Mouse (Mus musculus) inflammation-experienced regulatory T-cells, adult 6 months (primary cell): ENCODE results near the gene Mfsd4b5. TPM values are rescaled to one million over a fixed set of nuclear protein-coding genes. Genes with fewer than 3 reads are reported as not detected.
A peak's percentile ranks its signal among the peaks of the same experiment; 100 is the strongest.
"Not testable (repeated sequence)": the region's sequence is repeated elsewhere in the genome, so short reads cannot be mapped to it uniquely, and the experiment has no call there.

ENCODE experiments used
- ATAC-seq: one replicate; pipeline ENCODE4 v1.8.0; 2017
- polyA plus RNA-seq, 3 experiments: library from polyadenylated mRNA; unstranded; fragments of 100-300 nt; shearing (Covaris generic); gene quantifications; one replicate each; pipeline ENCODE4 v1.2.1; 2017

The Mfsd4b5 gene
- polyA plus RNA-seq, 3 experiments from 2014 or later, result 0.20 TPM; not detected in 2

- ATAC-seq, result no peak
These were observed 24.5 kb downstream of the Mfsd4b5 start for GRCm38 (mm10) chr10:39961906-39962305.

- no peak for ATAC-seq
These were observed 26.0 kb downstream of the Mfsd4b5 start for GRCm38 (mm10) chr10:39960441-39960822.

DNA sequence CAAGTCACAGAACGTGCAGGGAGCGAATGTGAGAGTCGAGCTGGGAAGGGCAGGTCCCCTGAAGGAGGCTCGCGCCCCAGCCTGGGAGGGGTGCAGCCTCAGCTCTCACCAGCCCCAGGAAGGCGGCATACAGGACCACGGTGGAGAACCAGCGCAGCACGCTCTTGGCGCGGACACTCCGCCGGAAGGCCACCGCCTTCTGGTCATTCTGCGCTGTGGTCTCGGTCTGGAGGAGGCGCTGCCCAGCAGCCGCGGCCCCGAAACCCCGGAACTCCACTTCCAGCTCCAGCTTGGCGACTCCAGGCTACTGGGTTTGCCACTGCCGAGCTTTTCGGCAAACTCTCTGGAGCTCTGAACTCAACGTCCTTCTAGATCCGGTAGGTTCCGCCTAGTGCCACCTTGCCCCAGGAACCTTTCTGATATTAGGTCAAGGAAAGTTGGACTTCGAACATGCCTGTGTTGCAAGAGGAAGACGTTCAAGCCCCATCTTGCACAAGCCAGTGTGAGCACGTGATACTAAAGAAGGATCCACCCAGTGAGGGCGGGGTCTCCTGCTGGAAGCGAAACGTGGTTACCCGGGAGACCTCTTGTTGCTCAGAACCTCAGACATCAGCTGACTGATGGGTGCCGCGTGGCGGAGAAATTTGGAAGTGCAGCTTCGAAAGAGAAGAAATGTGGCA is 26.5 kb downstream of the Mfsd4b5 start, which contains the start of gene Mfsd4b3:
Gene Mfsd4b3 (minus strand): TSS at position 393 of the 680 bp plus-strand sequence.
- ATAC-seq, result peak; percentile 100

- no peak for ATAC-seq
These were observed 28.2 kb downstream of the Mfsd4b5 start for GRCm38 (mm10) chr10:39958266-39958665.

GRCm38 (mm10) chr10:39956340-39956878 is 30.0 kb downstream of the Mfsd4b5 start:
- ATAC-seq, result no peak

- no peak for ATAC-seq
These were observed 31.3 kb downstream of the Mfsd4b5 start for GRCm38 (mm10) chr10:39955163-39955562.

DNA sequence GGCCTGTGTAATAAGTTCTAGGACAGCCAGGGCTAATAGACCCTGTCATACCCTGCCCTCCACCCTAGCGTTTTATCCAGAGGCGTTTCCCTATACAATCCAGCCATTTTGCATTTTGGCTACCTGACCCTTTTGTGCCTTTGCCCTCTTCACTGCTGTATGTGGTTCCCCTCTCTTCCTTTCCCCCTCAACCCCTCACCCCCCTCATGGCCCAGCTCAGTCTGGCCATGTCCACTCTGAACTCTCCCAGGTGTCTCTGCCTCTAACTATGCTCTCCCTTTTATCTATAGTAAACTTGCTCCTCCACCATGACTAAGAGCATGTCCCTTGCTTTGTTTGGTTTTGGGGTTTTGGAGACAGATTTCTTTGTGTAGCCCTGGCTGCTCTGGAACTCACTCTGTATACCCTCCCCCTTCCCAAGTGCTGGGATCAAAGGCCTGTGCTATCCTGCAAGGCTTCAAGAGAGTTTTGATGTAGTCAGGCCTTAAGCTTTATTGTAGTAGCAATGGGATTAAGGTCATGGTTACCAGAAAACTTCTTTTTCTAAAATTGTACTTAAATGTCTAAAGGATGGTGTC is 37.0 kb downstream of the Mfsd4b5 start:
- no peak for ATAC-seq

GRCm38 (mm10) chr10:39947195-39947594 is 39.3 kb downstream of the Mfsd4b5 start:
- ATAC-seq, result not testable (repeated sequence)

- ATAC-seq, result no peak
These were observed 49.9 kb downstream of the Mfsd4b5 start for GRCm38 (mm10) chr10:39936553-39936952.

DNA sequence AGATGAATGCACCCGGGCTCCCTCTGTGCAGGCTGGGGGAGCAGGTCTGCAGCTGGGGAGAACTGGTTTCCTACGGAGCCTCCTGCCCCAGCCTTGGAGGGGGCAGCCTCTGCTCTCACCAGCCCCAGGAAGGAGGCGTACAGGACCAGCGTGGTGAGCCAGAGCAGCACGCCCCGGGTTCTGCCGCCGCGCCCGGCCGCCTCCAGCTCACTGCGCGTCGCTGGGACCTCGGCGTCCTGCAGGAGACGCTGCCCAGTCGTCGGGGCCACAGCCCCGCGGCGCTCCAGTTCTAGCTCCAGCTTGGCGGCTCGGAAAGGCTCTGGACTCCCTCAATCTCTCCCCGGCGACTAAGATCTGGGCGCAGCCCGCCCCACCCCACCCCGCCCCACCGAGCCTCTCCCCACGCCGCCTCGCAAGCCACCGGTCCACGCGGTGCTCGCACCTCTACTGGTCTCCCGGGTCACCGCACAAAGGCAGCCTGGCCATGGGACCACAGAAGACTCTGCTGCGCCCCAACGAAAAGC is 59.8 kb downstream of the Mfsd4b5 start, which contains the start of gene Mfsd4b2:
Gene Mfsd4b2 (minus strand): TSS at position 308 of the 524 bp plus-strand sequence.
- no peak for ATAC-seq

DNA sequence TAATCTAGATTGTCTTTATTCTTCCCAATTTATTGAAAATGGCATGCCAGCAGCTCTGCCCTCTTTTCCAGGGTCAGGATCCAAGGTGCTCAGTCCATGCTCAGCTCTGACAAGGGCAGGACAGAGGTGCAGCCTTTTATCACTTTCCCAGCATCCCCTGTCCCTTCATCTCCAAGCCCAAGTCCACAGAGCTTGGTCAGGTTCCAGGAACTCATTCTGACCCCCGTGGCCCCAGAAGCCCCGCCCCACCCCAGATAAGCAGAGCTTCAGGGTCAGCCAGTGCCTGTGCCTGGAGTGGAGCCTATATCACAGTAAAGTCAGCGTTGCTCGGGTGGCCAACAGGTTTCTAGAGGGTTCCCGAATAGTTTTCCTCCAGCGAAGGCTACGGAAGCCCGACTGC is 61.9 kb downstream of the Mfsd4b5 start:
- ATAC-seq, result not testable (repeated sequence)

GRCm38 (mm10) chr10:39912616-39913015 is 73.8 kb downstream of the Mfsd4b5 start:
- ATAC-seq, result no peak

GRCm38 (mm10) chr10:39908768-39909441 is 77.5 kb downstream of the Mfsd4b5 start:
- peak; percentile 78 for ATAC-seq

Other genes with a start within 250 kb of the Mfsd4b5 start
- gene Mfsd4b4, start 87.4 kb downstream of the Mfsd4b5 start, polyA plus RNA-seq, result 1 to 10 TPM in 2 of 3 experiments, under 1 TPM in 1; 0.87 to 3.0 (median 2.2) TPM
- gene Mfsd4b2, start 59.7 kb downstream of the Mfsd4b5 start, polyA plus RNA-seq, result not detected
- gene Mfsd4b3, start 26.5 kb downstream of the Mfsd4b5 start, polyA plus RNA-seq, result not detected
- not detected for gene Mfsd4b1, start 38.6 kb upstream of the Mfsd4b5 start, polyA plus RNA-seq
- 1 to 10 TPM in 2 of 3 experiments, under 1 TPM in 1; 0.45 to 5.5 (median 3.1) TPM for gene Slc16a10, start 155.6 kb upstream of the Mfsd4b5 start, polyA plus RNA-seq